Mouse (Mus musculus): ENCODE results near the gene Heca. TPM values are rescaled to one million over a fixed set of nuclear protein-coding genes. Genes with fewer than 3 reads are reported as not detected.
"Not testable (repeated sequence)": the region's sequence is repeated elsewhere in the genome, so short reads cannot be mapped to it uniquely, and the experiment has no call there.

Heca gene
- polyA plus RNA-seq (2015; fragmentation: Nextera tagmentation; extraction: Ambion mirVana): 3.2 and 3.5 TPM in 2 replicates

- H3K4me1 ChIP-seq (replicated peaks): 0 out of 2 replicates have a peak, but pooled peaks cover 4% of the 10 kb centered on the region
- peak; percentile 98 for ATAC-seq
- peak within 1 kb of the TSS; percentile 82 for H3K9ac ChIP-seq
- peak within 1 kb of the TSS; percentile 68 for H3K4me2 ChIP-seq (replicated peaks)
- no peaks in the 10 kb centered on the region for H3K9me3 ChIP-seq
- no peaks in the 10 kb centered on the region for H3K36me3 ChIP-seq
- 4% methylated on average over 50 of the region's 50 CpGs for WGBS
- no peaks in the 10 kb centered on the region for H3K27me3 ChIP-seq (replicated peaks)
- H3K4me3 ChIP-seq (replicated peaks): peak within 1 kb of the TSS; percentile 87
- peak within 1 kb of the TSS; percentile 92 for H3K27ac ChIP-seq
These were observed at the start of gene Heca for GRCm38 (mm10) chr10:17947960-17948730. Heca (minus strand) TSS chr10:17948067.

GRCm38 (mm10) chr10:17990576-17990975 lies 42.7 kb upstream of the Heca start:
- no peak for ATAC-seq
- no peak overlapping the region for H3K4me2 ChIP-seq (replicated peaks)
- 84% methylated on average over 4 of the region's 4 CpGs for WGBS
- H3K9ac ChIP-seq: no peak overlapping the region
- H3K4me1 ChIP-seq (replicated peaks): no peaks in the 10 kb centered on the region
- H3K4me3 ChIP-seq (replicated peaks): no peak overlapping the region
- no peaks in the 10 kb centered on the region for H3K36me3 ChIP-seq
- no peak overlapping the region for H3K27ac ChIP-seq
- H3K27me3 ChIP-seq (replicated peaks): no peaks in the 10 kb centered on the region
- no peaks in the 10 kb centered on the region for H3K9me3 ChIP-seq

GRCm38 (mm10) chr10:17989136-17989535 lies 41.3 kb upstream of the Heca start:
- Histone ChIP-seq H3K9me3 (no peaks in the 10 kb centered on the region), H3K27me3 (replicated peaks) (no peaks in the 10 kb centered on the region), H3K9ac (no peak overlapping the region), H3K4me1 (replicated peaks) (no peaks in the 10 kb centered on the region), H3K4me3 (replicated peaks) (no peak overlapping the region), H3K36me3 (no peaks in the 10 kb centered on the region), H3K4me2 (replicated peaks) (no peak overlapping the region), H3K27ac (no peak overlapping the region)
- no peak for ATAC-seq
- 64% methylated on average over 6 of the region's 6 CpGs for WGBS

- ATAC-seq: no peak
These were observed 40.1 kb upstream of the Heca start for GRCm38 (mm10) chr10:17987823-17988423.

GRCm38 (mm10) chr10:17983313-17983712 lies 35.4 kb upstream of the Heca start:
- no peak for ATAC-seq
- Histone ChIP-seq H3K9ac (no peak overlapping the region), H3K4me1 (replicated peaks) (no peaks in the 10 kb centered on the region), H3K4me2 (replicated peaks) (no peak overlapping the region), H3K9me3 (no peaks in the 10 kb centered on the region), H3K27ac (no peak overlapping the region), H3K27me3 (replicated peaks) (no peaks in the 10 kb centered on the region), H3K36me3 (no peaks in the 10 kb centered on the region), H3K4me3 (replicated peaks) (no peak overlapping the region)
- 96% methylated on average over 2 of the region's 2 CpGs for WGBS

More at GRCm38 (mm10) chr10:17987823-17988423, 40.1 kb upstream of the Heca start:
- Histone ChIP-seq H3K9me3 (no peaks in the 10 kb centered on the region), H3K27ac (no peak overlapping the region), H3K4me3 (replicated peaks) (no peak overlapping the region), H3K27me3 (replicated peaks) (no peaks in the 10 kb centered on the region), H3K36me3 (no peaks in the 10 kb centered on the region), H3K4me1 (replicated peaks) (no peaks in the 10 kb centered on the region), H3K4me2 (replicated peaks) (no peak overlapping the region), H3K9ac (no peak overlapping the region)
- 79% methylated on average over 8 of the region's 8 CpGs for WGBS

GRCm38 (mm10) chr10:17966090-17966489 lies 18.2 kb upstream of the Heca start:
- H3K27me3 ChIP-seq (replicated peaks): no peaks in the 10 kb centered on the region
- WGBS: 56% methylated on average over 4 of the region's 4 CpGs
- H3K9ac ChIP-seq: no peak overlapping the region
- H3K27ac ChIP-seq: no peak overlapping the region
- no peaks in the 10 kb centered on the region for H3K4me1 ChIP-seq (replicated peaks)
- ATAC-seq: no peak
- H3K36me3 ChIP-seq: no peaks in the 10 kb centered on the region
- H3K4me2 ChIP-seq (replicated peaks): no peak overlapping the region
- no peaks in the 10 kb centered on the region for H3K9me3 ChIP-seq
- no peak overlapping the region for H3K4me3 ChIP-seq (replicated peaks)

GRCm38 (mm10) chr10:17950761-17951160 lies 2.9 kb upstream of the Heca start:
- Histone ChIP-seq H3K9ac (no peak overlapping the region), H3K9me3 (no peaks in the 10 kb centered on the region; the same call in 1 of the 2 replicates), H3K4me3 (replicated peaks) (no peak overlapping the region), H3K4me1 (replicated peaks) (0 out of 2 replicates have a peak, but pooled peaks cover 4% of the 10 kb centered on the region), H3K4me2 (replicated peaks) (no peak overlapping the region), H3K36me3 (no peaks in the 10 kb centered on the region), H3K27me3 (replicated peaks) (no peaks in the 10 kb centered on the region), H3K27ac (no peak overlapping the region)
- WGBS: 80% methylated on average over 5 of the region's 5 CpGs
- no peak for ATAC-seq

- no peaks in the 10 kb centered on the region for H3K9me3 ChIP-seq
- peak overlapping the region; percentile 68 for H3K4me2 ChIP-seq (replicated peaks)
- 0 out of 2 replicates have a peak, but pooled peaks cover 4% of the 10 kb centered on the region for H3K4me1 ChIP-seq (replicated peaks)
- WGBS: under 1% methylated on average over 86 of the region's 110 CpGs
- no peaks in the 10 kb centered on the region for H3K27me3 ChIP-seq (replicated peaks)
- no peaks in the 10 kb centered on the region for H3K36me3 ChIP-seq
- peak; percentile 75 for ATAC-seq
- peak overlapping the region; percentile 82 for H3K9ac ChIP-seq
- H3K27ac ChIP-seq: peak overlapping the region; percentile 92
- peak overlapping the region; percentile 87 for H3K4me3 ChIP-seq (replicated peaks)
These were observed 526 bp downstream of the Heca start for GRCm38 (mm10) chr10:17947175-17947906.

GRCm38 (mm10) chr10:17946799-17947174 lies 1.1 kb downstream of the Heca start:
- H3K9ac ChIP-seq: peak overlapping the region; percentile 82
- ATAC-seq; H3K4me1 ChIP-seq (replicated peaks); H3K36me3 ChIP-seq; H3K9me3 ChIP-seq; H3K27me3 ChIP-seq (replicated peaks): not testable (repeated sequence)
- peak overlapping the region; percentile 87 for H3K4me3 ChIP-seq (replicated peaks)
- 0% methylated on average over 4 of the region's 4 CpGs for WGBS
- H3K4me2 ChIP-seq (replicated peaks): peak overlapping the region; percentile 68
- H3K27ac ChIP-seq: 0 out of 2 replicates have a peak overlapping the region, but pooled peaks have one; percentile 92

- 47% methylated on average over 3 of the region's 3 CpGs for WGBS
- Histone ChIP-seq H3K4me1 (replicated peaks) (0 out of 2 replicates have a peak, but pooled peaks cover 4% of the 10 kb centered on the region), H3K27ac (no peak overlapping the region), H3K4me2 (replicated peaks) (peak overlapping the region; percentile 68), H3K4me3 (replicated peaks) (no peak overlapping the region), H3K36me3 (no peaks in the 10 kb centered on the region), H3K9me3 (no peaks in the 10 kb centered on the region), H3K9ac (no peak overlapping the region), H3K27me3 (replicated peaks) (no peaks in the 10 kb centered on the region)
- no peak for ATAC-seq
These were observed 1.8 kb downstream of the Heca start for GRCm38 (mm10) chr10:17946046-17946445.

- WGBS: 54% methylated on average over 2 of the region's 2 CpGs
- no peak for ATAC-seq
- Histone ChIP-seq H3K4me3 (replicated peaks) (no peak overlapping the region), H3K36me3 (no peaks in the 10 kb centered on the region), H3K9ac (no peak overlapping the region), H3K4me1 (replicated peaks) (peaks cover 9% of the 10 kb centered on the region), H3K27ac (no peak overlapping the region), H3K27me3 (replicated peaks) (no peaks in the 10 kb centered on the region), H3K4me2 (replicated peaks) (no peak overlapping the region), H3K9me3 (no peaks in the 10 kb centered on the region)
These were observed 14.2 kb downstream of the Heca start for GRCm38 (mm10) chr10:17933622-17934021.

GRCm38 (mm10) chr10:17932131-17932530 lies 15.7 kb downstream of the Heca start:
- H3K4me1 ChIP-seq (replicated peaks): peaks cover 9% of the 10 kb centered on the region
- no peaks in the 10 kb centered on the region for H3K9me3 ChIP-seq
- no peak overlapping the region for H3K4me2 ChIP-seq (replicated peaks)
- no peaks in the 10 kb centered on the region for H3K36me3 ChIP-seq
- no peak for ATAC-seq
- no peak overlapping the region for H3K9ac ChIP-seq
- H3K4me3 ChIP-seq (replicated peaks): no peak overlapping the region
- no peaks in the 10 kb centered on the region for H3K27me3 ChIP-seq (replicated peaks)
- 67% methylated on average over 3 of the region's 3 CpGs for WGBS
- H3K27ac ChIP-seq: no peak overlapping the region
